Mouse (Mus musculus) kidney, embryonic 15.5 days (tissue): Measurements from ENCODE around the gene Olfr658. TPM values are rescaled to one million over a fixed set of nuclear protein-coding genes. Genes with fewer than 3 reads are reported as not detected.

Experiments used
- ATAC-seq: fragments of 200-750 bp; cut with Nextera tagmentation; replicated peaks from 2 replicates; pipeline ENCODE4 v1.8.0; 2017; ENCODE audit warnings: moderate TSS enrichment; ENCODE audit not compliant: low FRiP score
- H3K27ac ChIP-seq: fragments of 300-500 bp; sonication (generic); 2 replicates; pipeline ENCODE4 v1.5.1; 2015; ENCODE audit warnings: mild to moderate bottlenecking, inconsistent platforms
- H3K27me3 ChIP-seq: fragments of 300-500 bp; sonication (generic); 2 replicates; pipeline ENCODE4 v1.6.1; 2015; ENCODE audit warnings: inconsistent platforms
- H3K36me3 ChIP-seq: fragments of 300-500 bp; sonication (generic); 2 replicates; pipeline ENCODE4 v1.6.1; 2015; ENCODE audit warnings: inconsistent platforms
- H3K4me1 ChIP-seq: fragments of 300-500 bp; sonication (generic); 2 replicates; pipeline ENCODE4 v1.6.1; 2015; ENCODE audit warnings: inconsistent platforms
- H3K4me2 ChIP-seq: fragments of 300-500 bp; sonication (generic); 2 replicates; pipeline ENCODE4 v1.6.1; 2015; ENCODE audit warnings: moderate library complexity, mild to moderate bottlenecking, inconsistent platforms
- H3K4me3 ChIP-seq: fragments of 300-500 bp; sonication (generic); replicated peaks from 2 replicates; pipeline ENCODE4 v1.5.1; 2015; ENCODE audit warnings: mild to moderate bottlenecking, inconsistent platforms
- H3K9ac ChIP-seq: fragments of 300-500 bp; sonication (generic); 2 replicates; pipeline ENCODE4 v1.6.1; 2015; ENCODE audit warnings: mild to moderate bottlenecking, inconsistent platforms
- H3K9me3 ChIP-seq: fragments of 300-500 bp; sonication (generic); replicated peaks from 2 replicates; pipeline ENCODE4 v1.6.1; 2016; ENCODE audit warnings: inconsistent platforms
- WGBS: fragments of 180-500 bp; shearing (Covaris S2); methylation state at CpG from one replicate; pipeline ENCODE4 v1.1.7; 2015; ENCODE audit warnings: mixed read lengths; 5-methylcytosine and 5-hydroxymethylcytosine counted together
- polyA plus RNA-seq: library from polyadenylated mRNA; unstranded; fragments of >200 nt; fragmentation: Nextera tagmentation; extraction: Ambion mirVana; gene quantifications from 2 replicates; pipeline ENCODE4 v1.2.1, GENCODE M21; 2015

Gene Olfr658
- not detected in 2 replicates for polyA plus RNA-seq

DNA sequence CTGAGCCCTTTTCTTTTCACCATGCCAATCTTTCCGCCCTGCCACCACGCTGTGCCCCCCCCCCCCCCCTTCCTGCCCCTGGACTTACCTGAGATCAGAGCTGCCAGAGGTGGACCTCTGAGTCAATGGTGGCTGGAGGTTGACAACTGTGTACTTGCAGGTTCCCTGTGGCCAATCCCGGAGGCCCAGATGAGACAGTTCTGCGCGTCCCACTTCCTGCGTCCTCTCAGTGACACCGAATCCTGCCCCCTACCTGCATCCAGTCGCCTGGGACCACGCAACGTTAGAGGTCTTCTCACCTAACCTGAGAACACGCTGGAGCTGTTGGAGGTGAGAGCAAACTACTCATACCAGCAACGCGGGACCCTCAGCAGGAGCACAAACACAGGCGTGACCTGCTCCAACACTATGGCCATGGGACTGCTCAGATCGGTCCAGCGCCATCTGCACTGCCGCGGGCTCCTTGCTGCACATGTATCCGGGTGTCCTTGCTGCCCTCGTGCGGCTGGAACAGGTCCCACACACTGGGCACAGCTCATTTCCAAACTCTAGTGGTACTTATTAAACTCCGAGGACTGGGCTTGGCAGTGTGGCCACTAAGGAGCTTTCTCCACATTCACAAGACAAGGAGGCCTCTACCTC is at the start of gene Olfr658:
Gene Olfr658 (minus strand): TSS at position 465 of the 642 bp plus-strand sequence.
- Histone ChIP-seq H3K27me3 (no peaks in the 10 kb centered on the region), H3K9ac (no peak within 1 kb of the TSS), H3K27ac (no peak within 1 kb of the TSS), H3K4me3 (peak within 1 kb of the TSS; percentile 24), H3K9me3 (no peaks in the 10 kb centered on the region), H3K4me1 (no peaks in the 10 kb centered on the region), H3K4me2 (peak within 1 kb of the TSS; percentile 54), H3K36me3 (no peaks in the 10 kb centered on the region)
- 28% methylated on average over 22 of the region's 22 CpGs for WGBS
- peak; percentile 88 for ATAC-seq

- WGBS: 88% methylated on average over 2 of the region's 2 CpGs
Observed at GRCm38 (mm10) chr7:104686201-104686600, 39.1 kb upstream of the Olfr658 start, which contains the start of gene Olfr661. Olfr661 (plus strand) TSS chr7:104686501.

DNA sequence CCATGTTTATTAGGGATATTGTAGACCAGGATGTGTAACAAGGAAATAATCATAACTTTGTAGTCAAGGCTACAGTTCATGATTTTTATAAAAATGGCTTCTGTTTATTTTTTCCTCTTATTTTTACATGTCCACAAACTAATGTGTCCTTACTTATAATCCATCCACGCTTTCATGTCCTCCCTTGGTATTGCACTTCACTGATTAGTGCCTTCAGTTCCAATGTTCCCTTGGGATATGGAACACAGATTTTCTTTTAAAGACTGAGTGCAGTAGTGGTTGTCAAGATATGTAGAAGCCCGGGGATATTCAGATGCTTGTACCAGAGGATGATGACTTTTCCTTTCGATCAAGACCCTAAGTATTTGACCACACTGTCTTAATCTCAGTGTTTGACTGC is 19.3 kb upstream of the Olfr658 start, which contains the start of gene Olfr659:
Gene Olfr659 (plus strand): TSS at position 301 of the 400 bp plus-strand sequence.
- Histone ChIP-seq H3K9ac (no peak within 1 kb of the TSS), H3K27ac (no peak within 1 kb of the TSS), H3K36me3 (no peaks in the 10 kb centered on the region), H3K4me2 (no peak within 1 kb of the TSS), H3K9me3 (no peaks in the 10 kb centered on the region), H3K4me1 (no peaks in the 10 kb centered on the region), H3K4me3 (no peak within 1 kb of the TSS), H3K27me3 (no peaks in the 10 kb centered on the region)
- no peak for ATAC-seq
- 91% methylated on average over 3 of the region's 3 CpGs for WGBS

More at GRCm38 (mm10) chr7:104686201-104686600, 39.1 kb upstream of the Olfr658 start, which contains the start of gene Olfr661:
- H3K9me3 ChIP-seq: no peaks in the 10 kb centered on the region
- no peak within 1 kb of the TSS for H3K27ac ChIP-seq
- H3K36me3 ChIP-seq: no peaks in the 10 kb centered on the region
- no peak within 1 kb of the TSS for H3K4me3 ChIP-seq
- no peak within 1 kb of the TSS for H3K4me2 ChIP-seq
- H3K27me3 ChIP-seq: no peaks in the 10 kb centered on the region
- no peak within 1 kb of the TSS for H3K9ac ChIP-seq
- H3K4me1 ChIP-seq: no peaks in the 10 kb centered on the region
- no peak for ATAC-seq

- Histone ChIP-seq H3K36me3 (no peaks in the 10 kb centered on the region), H3K4me3 (no peak within 1 kb of the TSS), H3K9ac (no peak within 1 kb of the TSS), H3K4me1 (no peaks in the 10 kb centered on the region), H3K27me3 (no peaks in the 10 kb centered on the region), H3K9me3 (no peaks in the 10 kb centered on the region), H3K4me2 (no peak within 1 kb of the TSS), H3K27ac (no peak within 1 kb of the TSS)
- no peak for ATAC-seq
Observed at GRCm38 (mm10) chr7:104624494-104624893, 22.6 kb downstream of the Olfr658 start, which contains the start of gene Olfr657. Olfr657 (plus strand) TSS chr7:104624794.

DNA sequence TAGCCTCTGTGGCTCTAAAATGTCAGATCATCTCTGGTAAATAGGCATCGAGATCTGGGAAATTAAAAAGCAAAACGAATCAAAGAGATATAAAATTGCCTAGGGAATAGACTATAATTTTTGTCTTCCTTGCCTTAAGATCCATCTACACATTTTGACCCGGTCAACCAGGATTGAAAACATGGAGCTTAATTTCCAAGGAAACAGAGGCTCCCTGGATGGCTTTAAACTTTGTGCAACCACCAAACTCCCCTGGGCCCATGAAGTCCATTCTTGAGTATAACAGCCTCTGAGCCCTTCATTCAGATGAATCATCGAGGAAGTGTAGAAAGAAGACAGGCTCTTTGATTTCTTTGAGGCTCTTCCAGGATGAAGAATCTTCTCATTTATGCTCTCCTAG is 33.5 kb downstream of the Olfr658 start, which contains the start of gene Olfr656:
Gene Olfr656 (plus strand): TSS at position 301 of the 400 bp plus-strand sequence.
- 74% methylated on average over 4 of the region's 4 CpGs for WGBS
- ATAC-seq: no peak
- no peaks in the 10 kb centered on the region for H3K36me3 ChIP-seq
- H3K9ac ChIP-seq: no peak within 1 kb of the TSS
- H3K27me3 ChIP-seq: no peaks in the 10 kb centered on the region
- H3K4me2 ChIP-seq: no peak within 1 kb of the TSS
- no peak within 1 kb of the TSS for H3K27ac ChIP-seq
- no peaks in the 10 kb centered on the region for H3K9me3 ChIP-seq
- no peak within 1 kb of the TSS for H3K4me3 ChIP-seq
- H3K4me1 ChIP-seq: no peaks in the 10 kb centered on the region

- Histone ChIP-seq H3K27me3 (no peaks in the 10 kb centered on the region), H3K27ac (no peak overlapping the region), H3K4me3 (no peak overlapping the region), H3K9ac (no peak overlapping the region), H3K4me1 (no peaks in the 10 kb centered on the region), H3K36me3 (no peaks in the 10 kb centered on the region), H3K9me3 (no peaks in the 10 kb centered on the region), H3K4me2 (no peak overlapping the region)
- ATAC-seq: no peak
Observed at GRCm38 (mm10) chr7:104604727-104605126, 42.4 kb downstream of the Olfr658 start.

DNA sequence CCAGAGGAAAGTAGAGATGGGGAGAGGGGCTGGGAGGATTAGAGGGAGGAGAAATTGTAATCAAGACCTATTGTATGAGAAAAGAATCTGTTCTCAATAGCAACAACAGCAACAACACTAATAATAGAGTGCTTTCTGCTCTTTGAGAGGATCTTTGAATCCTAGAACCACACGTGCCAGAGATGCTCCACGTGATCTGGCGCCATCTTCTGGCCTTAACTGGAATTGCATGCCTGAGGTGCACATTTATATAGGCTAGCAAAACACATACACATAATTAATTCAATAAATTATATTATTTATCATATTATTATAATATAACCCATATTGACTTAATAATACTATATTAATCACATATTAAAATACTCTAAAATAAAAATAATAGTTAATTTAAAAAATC is 43.9 kb downstream of the Olfr658 start:
- H3K9me3 ChIP-seq: no peaks in the 10 kb centered on the region
- no peaks in the 10 kb centered on the region for H3K4me1 ChIP-seq
- WGBS: 6% methylated on average over 3 of the region's 3 CpGs
- H3K9ac ChIP-seq: no peak overlapping the region
- no peak overlapping the region for H3K4me3 ChIP-seq
- no peak for ATAC-seq
- no peaks in the 10 kb centered on the region for H3K27me3 ChIP-seq
- H3K27ac ChIP-seq: no peak overlapping the region
- H3K36me3 ChIP-seq: no peaks in the 10 kb centered on the region
- no peak overlapping the region for H3K4me2 ChIP-seq

GRCm38 (mm10) chr7:104601679-104602078 is 45.4 kb downstream of the Olfr658 start, which contains the start of gene Olfr655:
Olfr655 (minus strand) TSS chr7:104601779.
- H3K4me2 ChIP-seq: no peak within 1 kb of the TSS
- no peak within 1 kb of the TSS for H3K9ac ChIP-seq
- no peaks in the 10 kb centered on the region for H3K9me3 ChIP-seq
- no peak for ATAC-seq
- no peaks in the 10 kb centered on the region for H3K4me1 ChIP-seq
- H3K27ac ChIP-seq: no peak within 1 kb of the TSS
- no peaks in the 10 kb centered on the region for H3K36me3 ChIP-seq
- H3K27me3 ChIP-seq: no peaks in the 10 kb centered on the region
- H3K4me3 ChIP-seq: no peak within 1 kb of the TSS
- WGBS: 81% methylated on average over 2 of the region's 2 CpGs

Other genes starting within 250 kb of the Olfr658 start
- gene Trim30c, start 246.5 kb downstream of the Olfr658 start, polyA plus RNA-seq: 0.12 and 0.22 TPM in 2 replicates
- 1.1 and 1.3 TPM in 2 replicates for gene Trim30a, start 182.1 kb downstream of the Olfr658 start, polyA plus RNA-seq
- 0.31 and 0.45 TPM in 2 replicates for gene Trim30d, start 139.5 kb downstream of the Olfr658 start, polyA plus RNA-seq
- not detected in 2 replicates for gene Olfr651, start 97.2 kb downstream of the Olfr658 start, polyA plus RNA-seq
- gene Olfr652, start 86.4 kb downstream of the Olfr658 start, polyA plus RNA-seq: not detected in 2 replicates
- not detected in 2 replicates for gene Olfr653, start 70.0 kb downstream of the Olfr658 start, polyA plus RNA-seq
- not detected in 2 replicates for gene Olfr654, start 60.3 kb downstream of the Olfr658 start, polyA plus RNA-seq
- gene Olfr655, start 45.5 kb downstream of the Olfr658 start, polyA plus RNA-seq: not detected in 2 replicates
- gene Olfr656, start 33.4 kb downstream of the Olfr658 start, polyA plus RNA-seq: not detected in 2 replicates
- gene Olfr657, start 22.5 kb downstream of the Olfr658 start, polyA plus RNA-seq: not detected in 2 replicates
- not detected in 2 replicates for gene Olfr659, start 19.4 kb upstream of the Olfr658 start, polyA plus RNA-seq
- gene Olfr661, start 39.2 kb upstream of the Olfr658 start, polyA plus RNA-seq: not detected in 2 replicates
- gene Usp17le, start 130.2 kb upstream of the Olfr658 start, polyA plus RNA-seq: not detected in 2 replicates
- not detected in 2 replicates for gene Usp17lb, start 195.3 kb upstream of the Olfr658 start, polyA plus RNA-seq
- not detected in 2 replicates for gene Usp17la, start 209.7 kb upstream of the Olfr658 start, polyA plus RNA-seq
- not detected in 2 replicates for gene Olfr665, start 230.7 kb upstream of the Olfr658 start, polyA plus RNA-seq
- not detected in 2 replicates for gene Olfr666, start 248.6 kb upstream of the Olfr658 start, polyA plus RNA-seq